Mouse (Mus musculus) right cerebral cortex, adult 2 months (tissue): ENCODE measurements at regions not wholly inside any gene's neighbourhood (a gene's known extent, or its start where the extent isn't known, plus 50 kb on each side); places are given as distances from the start of the nearest gene placed in this dataset.
A peak's percentile ranks its signal among the peaks of the same experiment; 100 is the strongest.

Source experiments
- DNase-seq, 2 experiments: peaks; one replicate each; pipeline ENCODE4 v3.0.0; 2021 to 2022; ENCODE audit warnings: low spot score in 2 of 2

DNA sequence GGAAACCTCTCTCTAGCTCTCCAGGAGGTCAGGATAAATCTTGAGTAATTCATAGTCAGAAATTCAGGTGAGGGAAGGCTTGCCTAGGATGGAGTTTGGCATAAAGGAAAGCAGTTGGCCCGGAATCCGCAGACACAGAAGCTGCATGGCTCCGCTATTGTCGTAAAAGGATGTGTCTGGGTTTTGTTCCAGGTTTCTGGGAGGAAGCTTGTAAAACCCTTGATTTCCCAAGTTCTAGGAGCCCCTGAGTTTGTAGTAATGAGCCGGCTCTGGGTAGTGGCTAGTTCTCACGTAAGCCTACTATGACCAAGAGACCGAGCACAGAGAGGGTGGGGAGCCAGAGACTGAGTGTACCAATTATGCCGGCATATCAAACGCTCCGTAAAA, 52.7 kb upstream of the Gm21915 start:
- DNase-seq, result peak in 1 of 2 experiments; percentile 30

GRCm38 (mm10) chr9:40617036-40617675, 53.3 kb upstream of the Gm21915 start:
- peak in 1 of 2 experiments; percentile 46 for DNase-seq

- DNase-seq, result peak; percentile 85 to 86
Observed at GRCm38 (mm10) chr9:40616426-40617035, 53.9 kb upstream of the Gm21915 start.

DNA sequence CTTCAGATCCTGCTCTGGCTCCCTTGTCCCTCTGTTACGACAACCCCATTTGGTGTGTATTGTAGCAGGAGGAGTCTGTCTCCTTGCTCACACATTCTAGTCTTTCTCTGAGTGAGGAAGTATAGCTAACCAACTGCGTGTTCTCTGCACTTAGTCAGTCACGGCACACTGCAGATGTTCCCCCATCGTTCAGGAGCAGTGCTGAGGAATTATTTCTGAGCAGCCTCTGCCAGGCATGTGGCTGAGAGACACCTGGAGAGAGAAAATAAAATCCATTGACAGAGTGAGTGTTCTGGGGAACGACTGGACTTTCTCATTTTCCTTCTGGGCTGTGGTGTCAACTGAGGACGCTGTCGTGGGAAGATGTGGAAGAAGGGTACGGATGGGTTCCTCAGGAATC, 54.5 kb upstream of the Gm21915 start:
- peak in 1 of 2 experiments; percentile 42 for DNase-seq

GRCm38 (mm10) chr9:40614071-40614470, 56.3 kb upstream of the Gm21915 start:
- peak in 1 of 2 experiments; percentile 52 for DNase-seq

DNA sequence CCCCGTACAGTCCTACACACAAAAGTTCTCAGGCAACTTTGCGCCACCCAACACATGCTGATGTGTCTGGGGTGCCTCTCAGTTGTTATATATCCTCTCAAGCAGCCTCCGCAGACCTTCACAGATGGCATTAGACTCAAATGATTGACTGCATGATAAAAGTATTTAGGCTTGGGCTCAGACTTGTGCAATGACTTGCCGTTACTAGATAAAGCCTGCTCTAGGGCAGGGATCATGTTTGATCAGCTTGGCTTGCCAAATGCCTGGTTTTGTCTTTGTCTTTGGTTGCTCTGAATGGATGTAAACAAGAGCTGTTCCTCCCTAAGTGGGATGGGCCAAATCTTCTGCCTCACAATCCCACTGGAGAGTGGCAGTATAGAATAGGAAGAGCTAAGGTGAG, 57.2 kb upstream of the Gm21915 start:
- DNase-seq, result no peak

DNA sequence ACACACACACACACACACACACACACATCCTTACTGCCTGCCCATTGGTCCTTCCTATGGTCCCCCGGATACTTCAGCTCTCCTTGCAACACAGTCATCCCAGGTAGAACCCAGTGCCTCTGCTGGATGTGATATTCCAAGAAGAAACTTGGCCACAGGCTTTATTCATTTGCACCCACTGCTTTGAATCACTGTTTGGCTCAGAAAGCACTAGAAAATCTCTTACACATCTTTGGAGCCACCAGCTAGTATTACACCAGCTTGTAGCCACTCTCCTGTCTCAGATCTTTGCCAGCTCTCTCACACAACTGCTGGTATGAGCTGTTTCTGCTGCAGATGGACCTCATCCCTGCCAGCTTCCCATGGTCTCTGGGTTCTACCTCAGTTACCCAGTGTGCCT, 57.7 kb upstream of the Gm21915 start:
- peak in 1 of 2 experiments; percentile 20 for DNase-seq

- no peak for DNase-seq
Observed at GRCm38 (mm10) chr9:40612312-40612711, 58.1 kb upstream of the Gm21915 start.

DNA sequence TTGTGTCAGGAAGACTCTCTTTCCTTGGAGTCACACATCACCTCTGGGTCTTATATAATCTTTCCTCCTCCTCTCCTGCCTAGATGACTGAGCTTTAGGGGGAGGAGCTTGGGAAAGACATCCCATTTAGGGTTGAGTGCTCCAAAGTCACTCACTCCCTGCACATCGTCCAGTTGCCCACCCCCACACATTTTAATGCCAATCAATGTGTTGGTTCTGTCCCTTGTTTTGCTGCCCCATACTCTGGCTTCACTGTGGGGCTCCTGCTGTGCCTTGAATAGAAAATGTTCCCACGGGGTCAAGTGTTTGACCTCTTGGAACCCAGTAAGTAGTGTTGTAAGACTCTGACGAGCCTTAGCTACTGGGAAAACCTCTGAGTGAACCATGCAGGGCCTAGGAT, 58.8 kb upstream of the Gm21915 start:
- no peak for DNase-seq

- DNase-seq, result no peak
Observed at GRCm38 (mm10) chr9:40608596-40608995, 61.8 kb upstream of the Gm21915 start.

DNA sequence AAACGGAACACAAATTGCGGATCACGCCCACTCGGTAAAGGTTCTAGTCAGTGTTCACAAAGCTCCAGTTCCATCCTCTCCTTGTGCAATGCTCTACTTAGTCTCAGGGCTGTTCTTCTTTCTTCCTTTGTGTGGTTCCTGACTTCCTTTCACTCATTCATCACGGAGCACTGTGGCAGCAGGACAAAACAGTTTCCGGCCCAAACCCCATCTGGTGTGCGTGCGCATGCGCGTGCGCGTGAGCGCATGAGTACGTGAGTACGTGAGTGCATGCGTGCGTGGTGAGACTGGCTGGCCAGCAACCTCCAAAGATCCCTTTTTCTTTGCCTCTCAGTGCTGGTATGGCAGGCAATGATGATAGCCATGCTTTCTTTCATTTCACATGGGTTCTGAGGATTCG, 62.5 kb upstream of the Gm21915 start:
- DNase-seq, result no peak

DNA sequence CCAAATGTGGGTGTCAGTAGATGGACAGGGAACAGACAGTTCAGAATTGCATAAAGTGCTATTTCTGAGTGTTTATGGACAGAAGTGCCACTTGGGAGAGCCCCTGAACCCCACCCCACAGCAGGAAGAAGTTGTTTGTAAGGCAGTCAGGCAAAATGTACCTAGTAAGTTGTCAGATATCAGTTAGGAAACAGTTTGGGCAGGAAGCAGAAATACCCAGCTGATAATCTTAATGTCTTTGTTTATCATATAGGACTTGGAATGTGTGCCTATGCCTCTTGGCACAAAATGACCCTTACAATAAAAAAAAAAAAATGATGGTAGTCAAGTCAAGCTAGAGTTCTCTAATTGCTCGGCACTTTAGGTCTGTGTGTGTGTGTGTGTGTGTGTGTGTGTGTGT, 66.9 kb upstream of the Gm21915 start:
- DNase-seq, result no peak

- DNase-seq, result peak in 1 of 2 experiments; percentile 49
Observed at GRCm38 (mm10) chr9:40598431-40598831, 67.2 kb upstream of the Gramd1b start.

DNA sequence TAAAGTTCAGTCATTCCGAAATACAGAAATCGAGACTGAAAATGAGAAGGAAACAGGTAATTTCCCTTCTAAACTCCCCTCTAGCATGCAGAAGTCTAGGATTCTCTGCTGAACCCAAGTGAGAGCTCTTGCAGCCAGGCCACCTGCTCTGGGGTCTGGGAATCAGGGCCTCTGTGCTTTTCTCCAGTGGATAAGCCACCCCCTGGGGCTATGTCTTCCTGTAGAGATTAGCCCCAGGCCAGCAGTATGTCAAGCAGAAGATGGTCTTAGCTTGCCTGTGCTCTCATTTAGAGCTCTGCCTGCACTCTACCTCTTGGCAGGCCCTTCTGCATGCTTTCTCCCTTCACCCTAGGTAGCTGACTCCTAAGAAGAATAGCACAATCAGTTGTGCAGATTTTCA, 56.2 kb upstream of the Gramd1b start:
- no peak for DNase-seq

DNA sequence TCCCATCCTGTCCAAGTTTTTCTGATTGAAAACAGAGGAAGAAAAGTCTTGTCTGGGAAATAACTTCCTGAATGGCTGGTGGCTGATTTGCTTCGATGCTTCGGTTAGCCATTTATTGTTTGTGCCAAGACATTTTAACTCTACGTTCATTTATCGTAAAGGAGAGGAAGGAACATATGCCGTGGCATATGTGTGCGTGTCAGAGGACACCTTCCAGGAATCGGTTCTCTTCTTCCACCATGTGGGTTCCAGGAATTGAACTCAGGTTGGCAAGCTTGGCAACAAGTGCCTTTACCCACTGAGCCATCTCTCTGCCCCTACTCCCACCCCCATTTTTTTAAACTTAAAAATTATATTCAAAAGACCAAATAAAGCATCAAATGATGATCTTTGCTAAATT, 55.4 kb upstream of the Gramd1b start:
- no peak for DNase-seq

DNA sequence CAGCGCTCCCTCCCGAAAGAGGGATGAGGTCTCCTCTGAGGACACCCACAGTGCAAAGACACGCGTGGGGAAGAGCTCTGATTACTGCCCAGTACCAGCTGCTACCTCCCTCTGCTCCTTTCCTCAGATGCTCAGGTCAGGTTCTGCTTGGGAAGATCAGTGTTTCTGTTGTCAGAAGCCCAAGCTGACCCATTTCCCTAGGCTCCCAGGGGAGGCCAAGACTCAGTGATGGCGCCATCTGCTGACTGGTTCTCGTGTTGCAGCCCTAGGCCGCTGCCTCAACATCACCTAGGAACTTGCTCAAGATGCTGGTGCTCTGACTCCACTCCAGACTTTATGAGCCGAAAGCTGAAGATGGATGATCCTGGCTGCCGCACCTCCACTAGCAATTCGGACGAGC, 52.4 kb upstream of the Gramd1b start:
- DNase-seq, result peak; percentile 93 to 94

DNA sequence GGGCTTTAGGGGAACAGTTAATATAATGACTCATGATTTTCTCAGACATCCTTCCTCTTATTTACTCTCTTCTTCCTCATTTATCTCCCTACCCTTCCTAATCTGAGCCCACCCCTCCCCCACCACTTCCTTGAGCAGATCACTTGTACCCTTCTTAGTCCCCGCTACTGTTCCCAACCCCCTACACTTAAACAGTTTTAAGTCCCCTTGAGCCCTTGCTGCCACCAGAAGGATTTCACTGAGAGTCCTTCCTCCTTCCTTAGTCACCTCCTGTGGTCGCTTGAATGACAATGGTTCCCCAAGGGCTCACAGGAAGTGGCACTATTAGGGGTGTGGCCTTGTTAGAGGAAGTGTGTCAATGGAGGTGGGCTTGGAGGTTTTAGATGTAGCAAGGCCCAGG, 50.7 kb upstream of the Gramd1b start:
- DNase-seq, result no peak
